Mouse (Mus musculus) CH12F3 (cell line): Measurements from ENCODE around the gene Atxn1.

Experiments
- in situ Hi-C: fragments of 300-500 bp; cut with MboI; formaldehyde crosslinking; loops from 2 replicates; pipeline ENCODE4 v1.14.3; 2020; ENCODE audit warnings: low sequenced_read_pairs

Atxn1 gene

GRCm38 (mm10) chr13:45903519-45904274, 61.1 kb downstream of the Atxn1 start:
- in situ Hi-C loops = no loop called here

GRCm38 (mm10) chr13:45902457-45902856, 62.4 kb downstream of the Atxn1 start:
- in situ Hi-C loops = no loop called here

GRCm38 (mm10) chr13:45900776-45901175, 64.0 kb downstream of the Atxn1 start:
- in situ Hi-C loops = no loop called here

GRCm38 (mm10) chr13:45897571-45897970, 67.2 kb downstream of the Atxn1 start:
- in situ Hi-C loops = no loop called here

- in situ Hi-C loops = no loop called here
Measured at GRCm38 (mm10) chr13:45894760-45895159, 70.0 kb downstream of the Atxn1 start.

GRCm38 (mm10) chr13:45894234-45894633, 70.6 kb downstream of the Atxn1 start:
- in situ Hi-C loops = no loop called here

GRCm38 (mm10) chr13:45891073-45891472, 73.7 kb downstream of the Atxn1 start:
- in situ Hi-C loops = no loop called here

GRCm38 (mm10) chr13:45888953-45889749, 75.7 kb downstream of the Atxn1 start:
- in situ Hi-C loops = no loop called here

GRCm38 (mm10) chr13:45884878-45885277, 79.9 kb downstream of the Atxn1 start:
- in situ Hi-C loops = no loop called here

- in situ Hi-C loops = no loop called here
Measured at GRCm38 (mm10) chr13:45883791-45884238, 81.0 kb downstream of the Atxn1 start.

GRCm38 (mm10) chr13:45882976-45883440, 81.8 kb downstream of the Atxn1 start:
- in situ Hi-C loops = no loop called here

- in situ Hi-C loops = no loop called here
Measured at GRCm38 (mm10) chr13:45880543-45880845, 84.3 kb downstream of the Atxn1 start.

GRCm38 (mm10) chr13:45879746-45880542, 84.9 kb downstream of the Atxn1 start:
- in situ Hi-C loops = no loop called here

- in situ Hi-C loops = no loop called here
Measured at GRCm38 (mm10) chr13:45876939-45877338, 87.9 kb downstream of the Atxn1 start.

GRCm38 (mm10) chr13:45876368-45876760, 88.4 kb downstream of the Atxn1 start:
- in situ Hi-C loops = no loop called here

- in situ Hi-C loops = no loop called here
Measured at GRCm38 (mm10) chr13:45875686-45876367, 89.0 kb downstream of the Atxn1 start.

GRCm38 (mm10) chr13:45874196-45874595, 90.6 kb downstream of the Atxn1 start:
- in situ Hi-C loops = no loop called here

- in situ Hi-C loops = no loop called here
Measured at GRCm38 (mm10) chr13:45872966-45873365, 91.8 kb downstream of the Atxn1 start.

- in situ Hi-C loops = no loop called here
Measured at GRCm38 (mm10) chr13:45872041-45872746, 92.6 kb downstream of the Atxn1 start.

GRCm38 (mm10) chr13:45871554-45871953, 93.3 kb downstream of the Atxn1 start:
- in situ Hi-C loops = no loop called here
